Mouse (Mus musculus) hindbrain, embryonic 16.5 days (tissue): ENCODE results near the gene R3hdml. TPM values are rescaled to one million over a fixed set of nuclear protein-coding genes. Genes with fewer than 3 reads are reported as not detected.
A peak's percentile ranks its signal among the peaks of the same experiment; 100 is the strongest.

ENCODE experiments used
- ATAC-seq: fragments of 200-750 bp; cut with Nextera tagmentation; 2 replicates; pipeline ENCODE4 v1.8.0; 2017; ENCODE audit warnings: moderate TSS enrichment, moderate library complexity
- H3K27ac ChIP-seq: fragments of 300-500 bp; sonication (generic); 2 replicates; pipeline ENCODE4 v1.5.1; 2014; ENCODE audit warnings: low read depth, mild to moderate bottlenecking, control low read depth, low read length, moderate library complexity
- H3K27me3 ChIP-seq: fragments of 300-500 bp; sonication (generic); replicated peaks from 2 replicates; pipeline ENCODE4 v1.6.1; 2014; ENCODE audit warnings: low read length; ENCODE audit not compliant: control insufficient read depth, insufficient read depth
- H3K36me3 ChIP-seq: fragments of 300-500 bp; sonication (generic); 2 replicates; pipeline ENCODE4 v1.6.1; 2014; ENCODE audit warnings: mild to moderate bottlenecking, low read length, moderate library complexity, mixed read lengths; ENCODE audit not compliant: control insufficient read depth, insufficient read depth
- H3K4me1 ChIP-seq: fragments of 300-500 bp; sonication (generic); 2 replicates; pipeline ENCODE4 v1.6.1; 2014; ENCODE audit warnings: low read depth, low read length; ENCODE audit not compliant: control insufficient read depth, insufficient read depth
- H3K4me2 ChIP-seq: fragments of 300-500 bp; sonication (generic); 2 replicates; pipeline ENCODE4 v1.6.1; 2014; ENCODE audit warnings: mild to moderate bottlenecking, low read length, control low read depth, moderate library complexity
- H3K4me3 ChIP-seq: fragments of 300-500 bp; sonication (generic); 2 replicates; pipeline ENCODE4 v1.5.1; 2014; ENCODE audit warnings: mild to moderate bottlenecking, low read length, control low read depth, moderate library complexity
- H3K9ac ChIP-seq: fragments of 300-500 bp; sonication (generic); 2 replicates; pipeline ENCODE4 v1.6.1; 2014; ENCODE audit warnings: low read depth, mild to moderate bottlenecking, control low read depth, low read length, moderate library complexity
- H3K9me3 ChIP-seq: fragments of 300-500 bp; sonication (generic); 2 replicates; pipeline ENCODE4 v1.6.1; 2014; ENCODE audit warnings: mild to moderate bottlenecking, low read length, moderate library complexity; ENCODE audit not compliant: control insufficient read depth
- WGBS: fragments of 180-500 bp; shearing (Covaris S2); extraction: QIAGEN DNeasy Blood & Tissue Kit; methylation state at CpG from one replicate; pipeline ENCODE4 v1.1.7; 2014; 5-methylcytosine and 5-hydroxymethylcytosine counted together
- polyA plus RNA-seq: library from polyadenylated mRNA; unstranded; fragments of >200 nt; fragmentation: Nextera tagmentation; extraction: Ambion mirVana; gene quantifications from 2 replicates; pipeline ENCODE4 v1.2.1, GENCODE M21; 2015

R3hdml gene
- polyA plus RNA-seq, 1 experiment from 2014 or later = 1.0 TPM

- Histone ChIP-seq H3K9me3 (no peaks in the 10 kb centered on the region), H3K4me1 (peaks cover 2% of the 10 kb centered on the region; the same call in 1 of the 2 replicates), H3K27ac (no peak overlapping the region), H3K27me3 (no peaks in the 10 kb centered on the region), H3K4me2 (no peak overlapping the region), H3K9ac (no peak overlapping the region), H3K4me3 (no peak overlapping the region), H3K36me3 (no peaks in the 10 kb centered on the region)
- ATAC-seq = no peak
- 50% methylated on average over 5 of the region's 5 CpGs for WGBS
These were observed 2.3 kb upstream of the R3hdml start for GRCm38 (mm10) chr2:163489725-163490291.

GRCm38 (mm10) chr2:163490656-163491055 is 1.5 kb upstream of the R3hdml start:
- H3K9me3 ChIP-seq = no peaks in the 10 kb centered on the region
- H3K4me2 ChIP-seq = no peak overlapping the region
- no peak overlapping the region for H3K9ac ChIP-seq
- H3K4me1 ChIP-seq = peaks cover 2% of the 10 kb centered on the region; the same call in 1 of the 2 replicates
- 91% methylated on average over 17 of the region's 17 CpGs for WGBS
- H3K27ac ChIP-seq = no peak overlapping the region
- ATAC-seq = no peak
- no peaks in the 10 kb centered on the region for H3K27me3 ChIP-seq
- H3K4me3 ChIP-seq = no peak overlapping the region
- H3K36me3 ChIP-seq = no peaks in the 10 kb centered on the region

GRCm38 (mm10) chr2:163491351-163491750 is 767 bp upstream of the R3hdml start:
- Histone ChIP-seq H3K27ac (no peak overlapping the region), H3K9ac (no peak overlapping the region), H3K36me3 (no peaks in the 10 kb centered on the region), H3K9me3 (no peaks in the 10 kb centered on the region), H3K27me3 (no peaks in the 10 kb centered on the region), H3K4me1 (peaks cover 2% of the 10 kb centered on the region; the same call in 1 of the 2 replicates), H3K4me2 (no peak overlapping the region), H3K4me3 (no peak overlapping the region)
- 51% methylated on average over 7 of the region's 7 CpGs for WGBS
- peak; percentile 63 for ATAC-seq

- WGBS = 16% methylated on average over 5 of the region's 5 CpGs
- Histone ChIP-seq H3K36me3 (no peaks in the 10 kb centered on the region), H3K9me3 (no peaks in the 10 kb centered on the region), H3K27ac (no peak overlapping the region), H3K9ac (no peak overlapping the region), H3K27me3 (no peaks in the 10 kb centered on the region), H3K4me3 (no peak overlapping the region), H3K4me1 (peaks cover 2% of the 10 kb centered on the region; the same call in 1 of the 2 replicates), H3K4me2 (no peak overlapping the region)
- ATAC-seq = no peak
These were observed 913 bp downstream of the R3hdml start for GRCm38 (mm10) chr2:163493031-163493430.

GRCm38 (mm10) chr2:163493976-163494375 is 1.9 kb downstream of the R3hdml start:
- no peak overlapping the region for H3K9ac ChIP-seq
- H3K27ac ChIP-seq = no peak overlapping the region
- H3K4me3 ChIP-seq = no peak overlapping the region
- no peak for ATAC-seq
- no peaks in the 10 kb centered on the region for H3K36me3 ChIP-seq
- no peak overlapping the region for H3K4me2 ChIP-seq
- WGBS = 37% methylated on average over 5 of the region's 5 CpGs
- H3K9me3 ChIP-seq = no peaks in the 10 kb centered on the region
- peaks cover 2% of the 10 kb centered on the region; the same call in 1 of the 2 replicates for H3K4me1 ChIP-seq
- no peaks in the 10 kb centered on the region for H3K27me3 ChIP-seq

GRCm38 (mm10) chr2:163494456-163494855 is 2.3 kb downstream of the R3hdml start:
- no peak overlapping the region for H3K4me3 ChIP-seq
- H3K9ac ChIP-seq = no peak overlapping the region
- H3K27ac ChIP-seq = no peak overlapping the region
- ATAC-seq = no peak
- no peaks in the 10 kb centered on the region for H3K9me3 ChIP-seq
- H3K27me3 ChIP-seq = no peaks in the 10 kb centered on the region
- H3K4me2 ChIP-seq = no peak overlapping the region
- H3K4me1 ChIP-seq = peaks cover 2% of the 10 kb centered on the region; the same call in 1 of the 2 replicates
- H3K36me3 ChIP-seq = no peaks in the 10 kb centered on the region
- WGBS = 61% methylated on average over 6 of the region's 6 CpGs

- ATAC-seq = no peak
- WGBS = 59% methylated on average over 2 of the region's 2 CpGs
These were observed 10.1 kb downstream of the R3hdml start for GRCm38 (mm10) chr2:163502219-163502618.

GRCm38 (mm10) chr2:163503191-163503590 is 11.1 kb downstream of the R3hdml start:
- Histone ChIP-seq H3K27me3 (no peaks in the 10 kb centered on the region; the same call in 1 of the 2 replicates), H3K4me3 (no peak overlapping the region), H3K36me3 (no peaks in the 10 kb centered on the region), H3K4me2 (no peak overlapping the region), H3K9me3 (no peaks in the 10 kb centered on the region), H3K4me1 (no peaks in the 10 kb centered on the region), H3K27ac (no peak overlapping the region), H3K9ac (no peak overlapping the region)
- no peak for ATAC-seq
- WGBS = 76% methylated on average over 7 of the region's 7 CpGs

More at GRCm38 (mm10) chr2:163502219-163502618, 10.1 kb downstream of the R3hdml start:
- Histone ChIP-seq H3K4me3 (no peak overlapping the region), H3K4me2 (no peak overlapping the region), H3K27ac (no peak overlapping the region), H3K9ac (no peak overlapping the region), H3K4me1 (no peaks in the 10 kb centered on the region), H3K36me3 (no peaks in the 10 kb centered on the region), H3K27me3 (no peaks in the 10 kb centered on the region; the same call in 1 of the 2 replicates), H3K9me3 (no peaks in the 10 kb centered on the region)

- no peak within 1 kb of the TSS for H3K27ac ChIP-seq
- WGBS = 80% methylated on average over 10 of the region's 10 CpGs
- no peaks in the 10 kb centered on the region for H3K9me3 ChIP-seq
- ATAC-seq = no peak
- H3K36me3 ChIP-seq = no peaks in the 10 kb centered on the region
- H3K4me2 ChIP-seq = no peak within 1 kb of the TSS
- no peaks in the 10 kb centered on the region for H3K4me1 ChIP-seq
- H3K27me3 ChIP-seq = no peaks in the 10 kb centered on the region; the same call in 1 of the 2 replicates
- H3K9ac ChIP-seq = no peak within 1 kb of the TSS
- no peak within 1 kb of the TSS for H3K4me3 ChIP-seq
These were observed 14.3 kb downstream of the R3hdml start, which contains the start of gene Hnf4a for GRCm38 (mm10) chr2:163506300-163507004. TSS of gene Hnf4a (plus strand) at chr2:163506808.
